Mouse (Mus musculus) cerebellum, adult 2 months (tissue): ENCODE data around the gene Clps.

Source experiments
- CTCF ChIP-seq: fragments of 200-500 bp; IDR thresholded peaks from 2 replicates; pipeline ENCODE4 v1.5.1; 2011; ENCODE audit warnings: low read depth, mild to moderate bottlenecking, control low read depth, low read length, moderate library complexity, borderline replicate concordance; ENCODE audit not compliant: insufficient read depth
- POLR2A ChIP-seq: fragments of 200-500 bp; IDR thresholded peaks from 2 replicates; pipeline ENCODE4 v1.6.1; 2011; ENCODE audit warnings: low read length, control low read depth, borderline replicate concordance; ENCODE audit not compliant: insufficient read depth

- TF ChIP-seq CTCF: no peak
- no peak for TF ChIP-seq POLR2A
Observed at GRCm38 (mm10) chr17:28510445-28511342, 49.9 kb downstream of the Clps start.
